Mouse (Mus musculus) frontal cortex, postnatal 25 days (tissue): ENCODE results near the gene Gna11.

ENCODE experiments used
- DNase-seq, 2 experiments: peaks; one replicate each; pipeline ENCODE4 v3.0.0; 2022; ENCODE audit warnings: low spot score in 2 of 2

The Gna11 gene

DNA sequence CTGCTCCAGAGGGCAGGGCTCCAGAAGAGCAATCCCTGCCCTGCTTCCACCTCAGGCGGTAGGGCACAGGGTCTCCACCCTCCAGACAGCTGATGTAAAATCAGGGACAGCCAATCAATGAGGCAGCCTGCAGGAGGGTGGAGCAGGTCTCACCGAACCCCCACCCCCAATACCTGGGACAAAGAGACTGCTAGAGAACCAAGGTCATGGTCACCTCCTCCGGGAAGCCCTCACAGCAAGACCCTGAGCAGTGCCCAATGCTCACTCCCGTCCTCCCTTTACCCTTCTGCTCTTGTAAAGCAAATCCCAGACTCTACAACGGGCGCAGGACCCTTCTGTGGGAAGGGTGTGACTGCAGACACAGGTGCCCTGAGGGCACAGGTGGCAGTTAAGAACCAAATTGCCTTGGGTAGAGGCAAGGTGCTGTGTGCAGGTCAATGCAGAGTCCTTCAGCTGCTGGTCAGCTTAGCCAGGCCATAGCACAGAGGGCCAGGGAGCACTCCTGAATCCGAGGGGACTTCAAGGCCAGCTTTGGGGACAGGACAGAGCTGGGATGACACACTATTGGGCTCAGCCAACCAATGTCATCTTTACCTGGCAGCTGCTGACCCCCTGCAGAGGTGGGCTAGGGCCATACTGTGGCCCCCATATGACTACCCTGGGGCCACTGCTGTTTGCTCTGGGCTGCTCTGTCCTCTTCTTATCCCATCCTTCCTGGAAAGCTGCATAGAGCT lies 2.1 kb downstream of the Gna11 start:
- no peak for DNase-seq

- no peak for DNase-seq
Observed at GRCm38 (mm10) chr10:81541803-81542202, 3.2 kb downstream of the Gna11 start.

- no peak for DNase-seq
Observed at GRCm38 (mm10) chr10:81541363-81541762, 3.6 kb downstream of the Gna11 start.

GRCm38 (mm10) chr10:81538321-81539048 lies 6.5 kb downstream of the Gna11 start:
- DNase-seq, result no peak

DNA sequence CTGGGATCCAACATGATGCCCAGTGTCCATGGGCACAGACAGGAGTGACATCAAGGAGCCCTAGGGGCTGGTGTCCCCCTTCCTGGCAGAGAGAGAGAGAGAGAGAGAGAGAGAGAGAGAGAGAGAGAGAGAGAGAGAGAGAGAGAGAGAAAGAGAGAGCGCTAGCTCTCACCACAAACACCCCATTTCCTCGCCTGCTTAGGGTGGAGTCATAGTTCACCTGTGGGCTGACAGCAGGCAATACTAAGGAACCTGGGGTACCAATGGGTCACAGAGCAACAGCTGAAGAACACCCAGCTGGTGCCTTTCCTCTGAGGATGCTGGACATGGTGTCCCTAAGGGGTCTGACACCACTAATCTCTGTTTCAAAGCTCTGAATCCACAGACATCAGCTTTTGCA lies 7.6 kb downstream of the Gna11 start:
- DNase-seq, result no peak

DNA sequence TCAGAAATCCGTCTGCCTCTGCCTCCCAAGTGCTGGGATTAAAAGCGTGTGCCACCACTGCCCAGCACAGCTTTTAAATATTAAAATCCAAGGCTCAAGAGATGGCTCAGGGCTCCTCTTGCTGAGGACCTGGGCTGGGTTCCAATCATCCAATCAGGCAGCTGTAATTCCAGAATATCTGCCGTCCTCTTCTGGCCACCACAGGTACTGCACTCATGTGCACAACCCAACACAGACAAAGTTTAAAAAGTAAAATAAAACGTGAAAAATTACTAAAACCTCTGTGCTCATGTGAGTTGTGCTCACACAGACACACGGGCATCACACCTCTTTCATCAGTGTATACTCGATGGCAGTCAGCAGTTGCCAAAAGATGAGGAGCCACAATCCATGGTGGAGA lies 8.3 kb downstream of the Gna11 start:
- DNase-seq, result no peak

GRCm38 (mm10) chr10:81534826-81535225 lies 10.2 kb downstream of the Gna11 start:
- DNase-seq, result no peak

DNA sequence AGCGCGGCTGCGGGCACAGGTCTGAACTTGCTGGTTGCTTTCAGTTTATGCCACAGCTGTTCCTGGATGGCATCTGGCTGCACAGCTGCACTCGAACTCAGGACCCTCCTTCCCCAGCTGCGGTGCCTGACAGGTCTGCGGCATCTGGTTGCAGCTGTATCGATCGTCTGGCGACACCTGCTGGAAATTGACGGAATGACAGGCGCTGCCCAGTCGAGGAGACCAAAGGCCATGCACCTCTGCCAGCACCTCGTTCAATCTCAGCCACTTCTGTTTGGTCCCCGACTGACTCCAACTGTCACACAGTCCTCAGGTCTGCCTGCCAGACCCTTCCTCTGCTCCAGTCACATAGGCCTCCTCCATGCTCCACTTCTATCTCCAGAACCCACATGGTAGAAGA lies 18.2 kb downstream of the Gna11 start:
- DNase-seq, result peak; percentile 61 to 75

- no peak for DNase-seq
Observed at GRCm38 (mm10) chr10:81525017-81525694, 19.8 kb downstream of the Gna11 start.

- no peak for DNase-seq
Observed at GRCm38 (mm10) chr10:81524051-81524605, 20.9 kb downstream of the Gna11 start, which contains the start of gene Gna15. TSS of gene Gna15 (minus strand) at chr10:81524225.

DNA sequence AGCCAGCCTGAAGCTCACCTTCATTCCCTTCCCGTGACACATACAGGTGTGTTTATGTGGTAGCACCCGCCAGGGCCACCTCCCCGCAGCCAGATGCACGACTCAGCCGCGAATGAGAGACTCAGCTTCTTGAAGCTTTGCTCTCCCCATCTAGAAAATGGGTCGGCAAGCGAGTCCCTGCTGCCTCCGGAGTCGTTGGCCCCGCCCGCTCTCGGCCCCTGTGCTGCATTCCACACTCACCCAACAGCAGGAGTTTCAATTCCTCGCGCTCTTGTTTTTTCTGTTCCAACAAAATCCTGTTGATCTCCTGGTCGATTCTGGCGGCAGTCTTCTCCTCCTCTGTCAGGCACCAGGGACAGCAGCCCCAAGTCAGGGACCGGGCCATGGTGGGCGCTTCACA lies 21.4 kb downstream of the Gna11 start:
- DNase-seq, result no peak

DNA sequence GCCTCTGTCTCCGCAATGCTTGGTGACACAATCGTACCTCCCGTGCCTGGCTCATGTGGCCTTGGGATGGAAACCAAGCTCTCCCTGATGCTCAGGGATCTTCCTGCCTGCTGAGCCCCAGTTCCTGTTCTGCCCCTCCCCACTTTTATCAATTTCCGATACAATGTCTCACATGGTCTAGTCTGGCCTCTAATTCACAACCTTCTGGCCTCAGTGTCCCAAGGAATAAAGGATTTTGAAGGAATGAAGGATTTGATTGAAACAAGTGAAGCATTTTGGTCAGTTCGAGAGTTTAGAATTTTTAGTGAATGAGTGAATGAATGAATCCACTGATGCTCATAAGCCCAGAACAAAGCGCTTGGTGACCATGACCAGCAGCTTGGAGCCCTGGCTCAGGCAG lies 21.8 kb downstream of the Gna11 start:
- no peak for DNase-seq

- DNase-seq, result no peak
Observed at GRCm38 (mm10) chr10:81519978-81520365, 25.0 kb downstream of the Gna11 start.

DNA sequence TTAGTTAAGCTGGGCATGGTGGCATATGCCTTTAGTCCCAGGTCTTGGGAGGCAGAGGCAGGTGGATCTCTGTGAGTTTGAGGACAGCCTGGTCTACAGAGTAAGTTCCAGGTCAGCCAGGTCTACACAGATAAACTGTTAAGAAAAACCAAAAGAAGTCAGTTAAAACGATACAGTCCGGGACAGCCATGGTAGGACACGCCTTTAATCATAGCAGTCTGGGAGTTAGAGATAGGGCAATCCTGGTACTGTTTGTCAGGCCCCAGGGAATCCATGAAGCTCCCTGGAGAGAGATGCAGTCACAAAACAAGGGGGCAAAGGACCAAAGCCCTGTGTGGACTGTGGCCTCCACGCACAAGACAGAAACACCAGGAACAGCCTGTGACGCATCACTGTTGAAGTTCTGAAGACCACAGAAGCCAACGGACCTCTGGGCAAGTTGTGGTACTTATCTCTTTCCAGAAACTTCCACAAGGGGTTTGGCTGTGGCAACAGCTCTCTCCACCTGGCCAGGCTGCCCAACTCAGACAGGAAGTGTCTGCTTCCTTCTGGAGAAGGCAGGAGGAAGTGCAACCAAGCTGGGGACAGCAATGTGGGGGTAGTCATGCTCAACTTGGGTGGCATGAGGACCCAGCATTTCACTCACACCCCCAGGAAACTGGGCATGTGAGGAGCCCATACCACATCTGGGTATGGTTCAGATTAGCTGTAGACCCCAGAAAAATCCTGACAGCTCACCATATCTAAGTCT lies 25.6 kb downstream of the Gna11 start:
- no peak for DNase-seq

GRCm38 (mm10) chr10:81518546-81518945 lies 26.4 kb downstream of the Gna11 start:
- DNase-seq, result peak in 1 of 2 experiments; percentile 47

DNA sequence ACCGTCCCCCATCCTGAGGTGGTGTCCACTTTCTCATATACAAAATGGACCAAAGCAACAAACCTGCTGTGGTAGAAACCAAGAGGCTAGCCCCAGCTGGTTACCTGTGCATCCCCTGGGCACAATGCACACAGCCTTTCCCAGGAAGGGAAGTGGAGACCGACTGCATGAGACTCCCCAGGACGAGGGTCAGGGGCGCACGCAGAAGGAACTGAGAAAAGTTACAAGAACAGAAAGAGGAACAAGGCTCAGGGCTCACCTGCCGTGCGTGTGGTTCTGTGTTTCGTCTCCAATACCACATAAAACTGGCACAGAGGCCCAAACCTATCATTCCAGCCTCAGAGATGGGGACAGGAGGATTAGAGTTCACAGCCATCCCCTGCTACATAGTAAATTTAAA lies 27.8 kb downstream of the Gna11 start:
- no peak for DNase-seq

DNA sequence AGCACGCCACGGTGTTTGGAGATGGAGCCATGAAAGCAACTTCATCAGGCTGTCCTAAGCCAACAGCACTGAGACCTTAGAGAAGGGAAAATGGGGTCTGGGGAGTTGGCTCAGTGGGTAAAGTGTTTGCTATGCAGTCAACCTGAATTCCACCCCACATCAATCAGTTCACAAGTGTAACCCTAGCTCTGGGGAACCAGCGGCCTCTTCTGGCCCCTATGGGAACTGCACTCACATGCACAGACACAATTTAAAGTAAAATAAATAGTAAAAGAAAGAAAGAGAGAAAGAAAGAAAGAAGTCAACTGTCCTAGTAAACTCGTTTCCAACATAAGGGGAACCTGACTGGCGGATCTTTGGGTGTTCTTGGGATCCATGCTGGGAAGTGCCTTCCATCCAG lies 31.2 kb downstream of the Gna11 start:
- DNase-seq, result no peak

- DNase-seq, result no peak
Observed at GRCm38 (mm10) chr10:81510246-81510810, 34.7 kb downstream of the Gna11 start.

GRCm38 (mm10) chr10:81507691-81508489 lies 37.1 kb downstream of the Gna11 start:
- DNase-seq, result no peak

GRCm38 (mm10) chr10:81507095-81507494 lies 37.9 kb downstream of the Gna11 start:
- no peak for DNase-seq
